8 mouse cellular contexts compared by ENCODE assay signal in the genomic region with DNA sequence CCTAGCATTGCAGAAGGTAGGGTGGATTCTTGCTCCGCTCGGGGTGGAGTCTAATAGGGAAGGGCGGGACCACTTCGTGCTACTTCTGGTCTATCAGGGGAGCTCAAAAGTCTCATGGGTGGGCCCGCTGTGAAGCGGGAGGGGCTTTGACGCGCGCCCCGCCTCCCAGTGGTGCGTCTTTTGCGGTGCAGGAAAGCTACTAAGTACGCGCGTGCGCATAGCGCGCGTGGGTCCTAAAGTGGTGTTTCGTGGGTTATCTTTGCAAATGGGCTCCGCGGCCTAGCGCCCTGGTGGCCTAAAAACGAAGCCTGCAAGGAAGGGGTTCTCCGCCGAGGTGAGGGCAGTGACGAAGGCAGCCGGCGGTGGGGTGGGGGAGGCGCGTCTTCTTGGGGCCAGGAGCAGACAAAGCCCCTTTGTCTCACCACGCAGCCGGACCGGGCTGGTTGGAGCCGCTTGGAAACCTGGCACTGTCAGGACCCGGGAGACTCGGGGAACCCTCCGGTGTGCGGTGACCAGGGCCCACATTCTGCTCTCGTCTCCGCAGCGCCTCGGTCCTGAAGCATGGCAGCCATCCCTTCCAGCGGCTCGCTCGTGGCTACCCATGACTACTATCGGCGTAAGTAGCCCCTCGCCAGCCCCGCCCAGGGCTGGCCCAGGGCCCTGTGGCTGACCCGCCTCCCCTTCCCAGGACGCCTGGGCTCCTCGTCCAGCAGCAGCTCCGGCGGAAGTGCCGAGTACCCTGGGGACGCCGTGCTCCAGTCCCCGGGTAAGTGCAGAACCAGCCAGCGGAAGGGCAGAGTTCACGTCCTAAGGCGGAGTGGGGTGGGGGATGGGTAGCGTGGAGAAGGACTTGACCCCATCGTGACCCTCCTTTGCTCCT. TPM values are rescaled to one million over a fixed set of nuclear protein-coding genes. Genes with fewer than 3 reads are reported as not detected.
DNase-seq lines count a peak whose midpoint lies in the region; ATAC-seq and TF ChIP-seq lines count a peak whose summit lies in the region.

Ppdpf (plus strand) TSS at position 127 of the 880 bp plus-strand sequence.

- under 1% methylated on average over 61 of the region's 64 CpGs for WGBS in hindbrain, postnatal 0 days

- peak within 1 kb of the TSS; percentile 78 for H3K4me3 ChIP-seq in gastrocnemius, adult 2 months
- peak within 1 kb of the TSS; percentile 70 for H3K4me3 ChIP-seq in hindbrain, postnatal 0 days (ENCODE audit: low read length)
- H3K4me3 ChIP-seq in left cerebral cortex, adult 2 months, result peak within 1 kb of the TSS; percentile 60

- ATAC-seq in common myeloid progenitor, adult 5-6 weeks (replicated peaks; ENCODE audit: low read depth, poor library complexity, severe bottlenecking), result peak; percentile 92
- ATAC-seq in hindbrain, postnatal 0 days, result peak; percentile 88
- ATAC-seq in megakaryocyte, adult 5-6 weeks (ENCODE audit: poor library complexity, severe bottlenecking), result peak; percentile 86

- H3K9ac ChIP-seq in hindbrain, postnatal 0 days (replicated peaks; ENCODE audit: low read length), result peak within 1 kb of the TSS; percentile 91

- DNase-seq in ZHBTc4 (ENCODE audit: low read depth, low spot score), result peak; percentile 97
- DNase-seq in gastrocnemius, adult 2 months, result peak; percentile 94
- peak; percentile 94 for DNase-seq in hindbrain, postnatal 0 days (ENCODE audit: low spot score)
- peak; percentile 90 to 92 for DNase-seq in left cerebral cortex, adult 2 months (ENCODE audit: extremely low spot score in 1 of 2, low spot score in 2 of 2)
- peak; percentile 92 to 95 for DNase-seq in right cerebral cortex, adult 2 months (ENCODE audit: low spot score in 2 of 2)
- DNase-seq in urinary bladder, postnatal 14 days (ENCODE audit: low spot score), result peak; percentile 94

- 0 out of 2 replicates have a peak, but pooled peaks cover 2% of the 10 kb centered on the region for H3K4me1 ChIP-seq in hindbrain, postnatal 0 days (ENCODE audit: insufficient read depth, low read length)

- H3K27me3 ChIP-seq in hindbrain, postnatal 0 days (ENCODE audit: insufficient read depth, low read length), result no peaks in the 10 kb centered on the region

- no peaks in the 10 kb centered on the region for H3K36me3 ChIP-seq in hindbrain, postnatal 0 days (ENCODE audit: insufficient read depth, low read length)

- H3K9me3 ChIP-seq in hindbrain, postnatal 0 days (ENCODE audit: low read length), result no peaks in the 10 kb centered on the region

- intact Hi-C loops in gastrocnemius, adult 2 months (cut with DNase I), result loop anchor here (2.0 to 10.0 kb wide), 4 partner anchors 57 to 407 kb away; partner anchors contain the start of genes Helz2, Prpf6, Rtel1 and Samd10
- intact Hi-C loops in left cerebral cortex, adult 2 months (cut with DNase I), result loop anchor here (1.0 to 5.0 kb wide), 5 partner anchors 31 to 410 kb away; partner anchors contain the start of genes Eef1a2, Rtel1 and Samd10

- TF ChIP-seq CTCF in gastrocnemius, adult 2 months (IDR thresholded peaks at IDR 0.05), result peak; percentile 25
- peak; percentile 50 for TF ChIP-seq CTCF in hindbrain, postnatal 0 days (IDR thresholded peaks at IDR 0.05; ENCODE audit: low read depth)
- TF ChIP-seq CTCF in left cerebral cortex, adult 2 months (IDR thresholded peaks at IDR 0.05), result peak; percentile 21

- H3K4me2 ChIP-seq in hindbrain, postnatal 0 days (ENCODE audit: low read depth, low read length), result peak within 1 kb of the TSS; percentile 64

- H3K27ac ChIP-seq in gastrocnemius, adult 2 months, result peak within 1 kb of the TSS; percentile 93
- H3K27ac ChIP-seq in hindbrain, postnatal 0 days, result peak within 1 kb of the TSS; percentile 98
- H3K27ac ChIP-seq in left cerebral cortex, adult 2 months, result peak within 1 kb of the TSS; percentile 96

RNA-seq across cellular contexts. Expression of gene Ppdpf, which starts in this region (rescaled TPM):
- total RNA-seq in common myeloid progenitor, adult 5-6 weeks (2017), result 70.0 and 92.5 TPM in 2 replicates
- 10 to 100 TPM; 39.1 to 46.2 TPM for total RNA-seq in gastrocnemius, adult 2 months (2021)
- total RNA-seq in hindbrain, postnatal 0 days (2014; rRNA removed), result 300 and 340 TPM in 2 replicates
- 329 and 347 TPM in 2 replicates for polyA plus RNA-seq in hindbrain, postnatal 0 days (2015; fragmentation: Nextera tagmentation; extraction: Ambion mirVana)
- 10 to 100 TPM; 72.8 to 77.8 TPM for total RNA-seq in left cerebral cortex, adult 2 months (2021)
- total RNA-seq in megakaryocyte, adult 5-6 weeks (2015), result 87.9 and 88.9 TPM in 2 replicates
- 55.7 and 56.1 TPM in 2 replicates for total RNA-seq in megakaryocyte, adult 5-6 weeks (2017)

Comparison
In these comparisons a context has a peak if more than half of its experiments do, and no peak if none do; other contexts are left out.
1. Peak in every context shown above with its lines: DNase-seq, ATAC-seq, H3K4me3 ChIP-seq and H3K27ac ChIP-seq.